Mouse (Mus musculus): Measurements from ENCODE around the gene Csrnp1. TPM values are rescaled to one million over a fixed set of nuclear protein-coding genes. Genes with fewer than 3 reads are reported as not detected.
A peak's percentile ranks its signal among the peaks of the same experiment; 100 is the strongest.

Csrnp1 gene
- total RNA-seq, 2 experiments from 2014 or later, result 18.0 to 18.1 TPM

- no peak for DNase-seq (ENCODE audit: low spot score in 2 of 2)
Measured at GRCm38 (mm10) chr9:120005936-120006335, 21.5 kb upstream of the Csrnp1 start.

GRCm38 (mm10) chr9:120002893-120003292, 18.4 kb upstream of the Csrnp1 start:
- no peak for DNase-seq (ENCODE audit: low spot score in 2 of 2)

- peak; percentile 57 to 61 for DNase-seq (ENCODE audit: low spot score in 2 of 2)
Measured at GRCm38 (mm10) chr9:120001945-120002725, 17.7 kb upstream of the Csrnp1 start.

- DNase-seq (ENCODE audit: low spot score in 2 of 2), result no peak
Measured at GRCm38 (mm10) chr9:120000761-120001160, 16.3 kb upstream of the Csrnp1 start.

GRCm38 (mm10) chr9:119999636-120000035, 15.2 kb upstream of the Csrnp1 start:
- no peak for DNase-seq (ENCODE audit: low spot score in 2 of 2)

- no peak for DNase-seq (ENCODE audit: low spot score in 2 of 2)
Measured at GRCm38 (mm10) chr9:119998776-119999175, 14.3 kb upstream of the Csrnp1 start.

GRCm38 (mm10) chr9:119996080-119996479, 11.6 kb upstream of the Csrnp1 start:
- no peak for DNase-seq (ENCODE audit: low spot score in 2 of 2)

- no peak for DNase-seq (ENCODE audit: low spot score in 2 of 2)
Measured at GRCm38 (mm10) chr9:119994207-119994606, 9.7 kb upstream of the Csrnp1 start.

GRCm38 (mm10) chr9:119993092-119993844, 8.8 kb upstream of the Csrnp1 start:
- no peak for DNase-seq (ENCODE audit: low spot score in 2 of 2)

- DNase-seq (ENCODE audit: low spot score in 2 of 2), result no peak
Measured at GRCm38 (mm10) chr9:119991310-119991709, 6.9 kb upstream of the Csrnp1 start.

- DNase-seq (ENCODE audit: low spot score in 2 of 2), result no peak
Measured at GRCm38 (mm10) chr9:119988304-119988703, 3.8 kb upstream of the Csrnp1 start.

GRCm38 (mm10) chr9:119985881-119986574, 1.6 kb upstream of the Csrnp1 start:
- DNase-seq (ENCODE audit: low spot score in 2 of 2), result no peak

- peak; percentile 79 to 80 for DNase-seq (ENCODE audit: low spot score in 2 of 2)
Measured at GRCm38 (mm10) chr9:119983585-119984535, 598 bp downstream of the Csrnp1 start.

- DNase-seq (ENCODE audit: low spot score in 2 of 2), result peak in 1 of 2 experiments; percentile 44
Measured at GRCm38 (mm10) chr9:119982956-119983551, 1.4 kb downstream of the Csrnp1 start.

GRCm38 (mm10) chr9:119982241-119982811, 2.1 kb downstream of the Csrnp1 start:
- DNase-seq (ENCODE audit: low spot score in 2 of 2), result no peak

- DNase-seq (ENCODE audit: low spot score in 2 of 2), result peak in 1 of 2 experiments; percentile 56
Measured at GRCm38 (mm10) chr9:119981183-119982179, 3.0 kb downstream of the Csrnp1 start.

- DNase-seq (ENCODE audit: low spot score in 2 of 2), result no peak
Measured at GRCm38 (mm10) chr9:119980770-119981182, 3.7 kb downstream of the Csrnp1 start.

- DNase-seq (ENCODE audit: low spot score in 2 of 2), result no peak
Measured at GRCm38 (mm10) chr9:119979749-119980148, 4.7 kb downstream of the Csrnp1 start.

Measured in adrenal gland, postnatal 4 days (tissue).